Mouse (Mus musculus) testis, postnatal 10 days (tissue): ENCODE results near the gene Vsx1.

ENCODE experiments used
- DNase-seq: peaks from one replicate; pipeline ENCODE4 v3.0.0; 2021; ENCODE audit warnings: low spot score

The Vsx1 gene

DNA sequence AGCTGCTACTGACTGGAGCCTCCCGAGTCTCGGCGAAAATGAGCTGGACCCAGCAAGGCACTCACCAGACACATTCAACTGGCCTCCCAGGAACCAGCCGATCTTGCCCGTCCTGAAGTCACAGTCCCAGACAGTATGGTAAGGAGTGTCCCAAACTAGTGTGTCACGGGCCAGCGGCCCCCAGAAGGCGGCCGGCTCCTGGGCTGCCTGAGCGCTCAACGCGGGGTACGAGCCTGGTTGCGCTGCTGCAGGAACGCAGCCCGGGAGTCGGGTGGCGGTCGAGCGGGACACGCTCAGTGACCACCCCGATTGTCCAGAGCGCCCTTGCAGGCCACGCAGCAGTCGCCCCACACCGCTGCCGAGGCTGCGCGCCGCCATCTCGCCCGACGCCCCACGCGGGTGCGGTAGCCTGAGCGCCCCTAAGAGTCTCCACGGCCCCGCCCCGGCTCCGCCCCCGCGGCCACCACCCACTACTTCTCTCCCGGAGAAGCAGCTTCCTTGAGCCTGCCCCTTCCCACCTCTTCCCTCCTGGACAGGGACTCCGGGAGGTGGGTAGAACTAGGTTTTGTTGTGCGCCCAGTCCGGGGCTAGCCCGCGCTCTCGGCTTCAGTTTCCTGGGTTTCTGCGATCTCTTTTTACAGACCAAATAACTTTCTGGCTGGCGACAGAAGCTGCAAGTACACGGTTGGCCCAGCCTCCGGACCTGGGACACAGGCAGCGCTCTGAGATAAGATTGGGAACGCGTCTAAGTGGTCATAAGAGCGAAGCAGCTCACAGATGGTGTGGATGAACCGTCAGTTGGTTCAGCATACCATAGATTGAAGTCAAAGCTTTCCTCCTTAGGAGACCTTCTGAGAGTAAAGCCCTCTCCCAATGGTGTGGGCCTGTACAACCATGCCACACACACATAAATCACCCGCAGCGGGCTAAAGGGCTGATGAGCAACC is 21.1 kb downstream of the Vsx1 start, which contains the start of gene Acss1:
Gene Acss1, minus strand, starts transcription at position 681 of the 947 bp plus-strand sequence.
- peak; percentile 84 for DNase-seq

DNA sequence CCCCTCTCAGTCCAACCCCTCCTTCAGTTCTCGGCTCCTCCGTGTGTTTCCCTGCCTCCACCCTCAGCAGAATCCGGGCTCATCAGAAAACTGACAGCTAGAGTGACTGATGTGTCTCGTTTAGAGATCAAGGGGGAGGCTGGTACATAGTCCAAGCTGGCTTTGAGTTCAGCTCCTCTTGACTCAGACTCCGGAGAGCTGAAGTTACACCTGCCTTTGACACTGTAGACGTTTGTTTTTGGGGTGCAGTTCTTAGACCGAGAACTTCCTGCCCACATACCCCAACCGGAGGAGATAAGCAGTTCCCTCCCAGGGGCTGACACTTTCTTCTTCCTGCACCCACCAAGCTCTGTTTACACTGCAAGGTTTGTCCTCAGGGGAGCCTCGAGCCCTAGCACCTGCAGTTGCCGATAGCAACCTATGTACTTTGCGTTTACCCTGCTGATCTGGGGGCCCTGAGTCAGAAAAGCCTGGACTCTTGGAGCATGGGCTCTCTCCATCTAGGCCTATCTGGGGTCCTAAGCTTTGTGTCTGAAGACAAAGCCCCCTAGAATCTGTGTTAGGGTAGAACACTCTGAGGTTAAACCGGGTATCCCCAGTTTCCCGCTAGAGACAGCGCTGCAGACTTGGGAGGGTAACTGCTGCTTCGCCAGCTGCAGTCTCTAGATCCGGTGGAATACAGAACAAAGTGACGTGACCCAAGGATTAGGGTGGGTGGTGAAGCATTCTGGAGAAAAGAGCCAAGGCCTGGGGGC is 21.9 kb downstream of the Vsx1 start:
- no peak for DNase-seq

DNA sequence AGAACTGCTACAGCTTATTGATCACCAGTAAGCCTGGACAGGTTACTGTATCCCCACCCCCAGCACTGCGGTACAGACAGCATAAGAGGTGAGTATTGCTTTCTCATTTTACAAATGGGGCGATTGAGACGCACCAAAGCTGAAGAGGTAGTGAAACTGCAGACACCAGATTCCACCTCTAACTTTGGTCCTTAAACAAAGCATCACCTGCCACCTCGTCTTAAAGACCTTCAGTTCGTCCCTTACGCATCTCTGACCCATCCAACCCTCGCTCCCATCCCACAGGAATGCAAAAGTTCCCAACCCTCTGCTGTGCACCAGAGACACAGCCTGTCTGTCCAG is 22.5 kb downstream of the Vsx1 start:
- no peak for DNase-seq

DNA sequence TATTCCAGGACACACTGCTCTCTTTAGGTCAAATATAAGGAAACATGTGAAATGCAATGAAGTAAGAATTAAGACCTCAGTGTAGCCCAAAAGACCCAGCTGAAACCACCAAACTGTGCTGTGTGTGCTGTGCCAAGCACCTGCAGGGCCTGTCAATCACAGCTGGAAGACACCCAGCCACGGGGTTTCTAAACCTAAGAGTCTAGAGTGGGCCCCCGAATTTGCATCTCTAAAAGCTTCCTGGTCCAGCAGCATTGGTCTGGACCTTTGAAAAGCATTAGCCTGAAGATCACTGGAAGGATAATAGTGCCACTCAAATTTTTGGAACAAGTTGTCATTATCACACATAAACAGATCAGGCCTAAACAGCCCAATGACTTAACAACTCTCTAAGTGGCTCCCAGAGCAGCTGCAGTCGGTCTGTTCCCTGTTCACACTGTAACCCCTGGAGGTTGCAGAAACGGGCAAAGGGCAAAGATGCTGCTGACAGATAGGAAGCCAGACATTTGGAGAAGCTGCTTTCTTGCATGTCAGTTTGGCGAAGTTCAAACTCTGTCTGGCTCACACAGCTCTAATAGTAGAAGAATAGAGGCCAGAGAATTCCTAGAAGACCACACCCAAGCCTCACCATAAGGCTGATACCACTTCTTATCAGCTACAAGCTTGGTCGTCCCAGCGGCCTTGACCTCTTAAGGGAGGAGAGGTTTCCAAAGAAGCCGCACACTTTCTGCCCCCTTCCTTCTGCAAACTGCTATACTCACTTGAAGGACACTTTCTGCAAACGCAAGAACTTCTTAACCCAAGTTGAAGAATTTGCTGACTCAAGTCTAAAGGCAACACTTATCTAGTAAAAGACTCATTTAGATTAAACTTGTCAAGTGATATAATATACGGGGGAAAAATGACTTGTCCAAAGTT is 23.4 kb downstream of the Vsx1 start:
- DNase-seq: no peak

DNA sequence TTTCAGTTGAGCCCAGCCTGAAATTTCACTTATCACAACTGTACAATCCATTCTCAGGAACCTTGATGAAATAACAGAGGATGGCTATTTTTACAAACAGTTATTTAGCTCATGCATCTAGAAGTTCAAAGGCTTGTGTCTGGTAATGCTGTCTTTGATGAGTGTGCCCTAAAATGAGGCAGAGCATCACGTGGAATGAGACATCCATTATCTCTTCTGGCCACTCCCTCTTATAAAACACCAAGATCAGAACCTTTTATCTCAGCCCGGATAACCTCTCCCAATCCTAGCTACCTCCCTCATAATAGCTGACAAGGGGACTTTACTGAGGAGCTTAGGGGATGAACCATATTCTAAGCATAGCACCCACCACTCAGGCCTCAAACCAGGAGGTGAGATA is 24.2 kb downstream of the Vsx1 start:
- DNase-seq: no peak

DNA sequence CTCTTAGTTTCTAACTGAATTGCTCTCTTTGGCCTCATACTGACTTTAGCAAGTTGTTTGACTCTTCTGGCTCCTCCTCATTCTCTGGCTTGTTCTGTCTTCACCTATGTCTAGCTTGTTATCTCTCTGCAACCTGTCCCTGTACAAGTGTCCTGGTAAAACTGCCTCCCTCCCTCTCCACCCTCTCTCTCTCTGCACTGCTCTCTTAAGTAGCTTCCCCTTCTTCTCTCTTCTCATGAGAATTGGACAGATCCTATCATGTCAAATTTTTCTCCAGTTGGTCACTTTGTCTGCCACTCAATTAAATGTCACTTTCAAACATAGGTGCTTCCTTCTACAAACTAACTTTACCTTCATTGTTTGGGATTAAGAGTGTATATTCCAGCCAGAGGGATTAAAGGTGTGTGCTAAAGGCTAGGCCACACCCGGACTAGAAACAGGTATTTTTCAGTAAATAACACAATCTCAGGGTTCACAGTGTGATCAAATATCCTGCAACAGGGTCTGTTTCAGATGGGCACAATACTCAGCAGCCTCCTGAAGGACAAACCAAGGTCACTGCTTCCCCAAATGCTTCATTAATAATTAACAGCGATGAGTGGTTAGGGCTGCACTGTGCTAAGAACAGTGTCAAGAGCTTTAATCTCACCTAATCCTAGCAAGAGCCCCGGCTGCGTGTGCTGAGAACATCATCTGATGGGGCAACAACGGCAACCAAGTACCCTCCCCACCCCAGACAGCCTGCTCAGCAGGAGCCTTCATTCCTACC is 24.8 kb downstream of the Vsx1 start:
- DNase-seq: no peak

DNA sequence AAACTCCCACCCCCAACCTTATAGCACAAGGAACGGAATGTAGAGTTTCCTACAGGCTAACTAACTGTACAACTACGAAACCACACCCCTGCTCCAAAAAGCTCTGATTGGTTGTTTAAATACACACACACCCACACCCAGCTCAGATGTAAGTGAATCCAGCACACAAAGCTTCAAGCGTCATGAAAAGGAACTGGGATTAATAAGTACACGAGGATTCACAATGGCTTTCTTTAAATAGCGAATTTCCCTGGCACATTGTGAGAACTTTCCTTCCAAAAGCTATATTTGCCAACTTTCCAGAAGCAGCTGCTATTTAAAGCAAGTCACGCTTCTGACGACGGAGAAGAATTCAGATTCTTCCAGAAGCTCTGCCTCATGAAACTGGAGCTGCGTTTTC is 25.9 kb downstream of the Vsx1 start:
- DNase-seq: no peak

DNA sequence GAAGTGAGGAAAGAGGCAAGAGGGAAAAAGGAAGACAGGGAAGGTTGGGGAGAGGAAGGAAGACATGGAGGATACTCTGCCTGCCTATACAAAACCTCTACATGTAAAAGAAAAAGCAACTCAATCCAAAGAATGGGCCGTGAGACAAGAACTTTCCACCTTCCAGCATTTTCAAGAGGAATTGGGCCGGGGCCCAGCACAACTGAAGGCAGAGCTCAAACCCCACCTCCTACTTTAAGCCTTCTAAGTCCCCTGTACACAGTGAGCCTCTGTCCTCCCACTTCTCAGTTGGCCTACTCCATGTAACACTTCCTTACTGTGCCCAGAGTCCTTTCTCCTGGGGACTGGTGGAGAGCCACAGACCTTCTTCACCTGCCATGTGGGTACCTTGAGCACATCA is 27.2 kb downstream of the Vsx1 start:
- DNase-seq: no peak

DNA sequence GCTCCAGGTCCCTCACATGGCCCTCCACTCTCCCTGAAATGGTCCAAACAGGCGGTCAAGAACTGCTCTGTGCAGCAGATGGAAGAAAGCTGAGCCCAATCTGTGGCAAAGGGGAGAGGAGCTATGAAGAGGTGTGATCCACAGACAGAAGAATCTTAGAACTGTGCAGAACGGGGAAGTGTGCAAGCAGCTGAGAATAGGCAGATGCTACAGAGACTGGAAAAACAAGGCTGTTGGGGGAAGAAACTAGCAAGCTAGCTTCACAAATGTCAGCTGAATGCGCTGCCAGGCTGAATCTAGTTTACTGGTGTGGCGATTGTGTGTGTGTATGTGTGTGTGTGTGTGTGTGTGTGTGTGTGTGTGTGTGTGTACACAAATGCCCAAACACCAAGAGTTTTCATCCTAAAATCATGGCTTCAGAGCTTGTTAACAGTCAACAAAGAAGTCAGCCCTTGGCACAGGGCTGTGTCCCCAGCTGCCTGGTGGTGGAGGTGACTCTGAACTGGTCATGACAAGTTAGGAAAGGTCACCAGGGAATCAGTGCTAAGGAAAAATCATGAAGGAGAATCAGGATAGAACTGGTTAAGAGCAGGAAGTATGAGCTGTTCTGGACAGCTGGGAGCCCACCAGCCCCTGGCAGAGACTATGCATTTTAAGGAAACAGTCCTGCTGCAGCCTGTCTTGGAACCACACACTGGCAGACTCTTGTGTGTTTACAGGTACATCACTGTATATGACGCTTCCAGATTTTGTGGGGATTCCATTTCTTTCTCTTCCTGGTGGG is 28.3 kb downstream of the Vsx1 start:
- DNase-seq: no peak

DNA sequence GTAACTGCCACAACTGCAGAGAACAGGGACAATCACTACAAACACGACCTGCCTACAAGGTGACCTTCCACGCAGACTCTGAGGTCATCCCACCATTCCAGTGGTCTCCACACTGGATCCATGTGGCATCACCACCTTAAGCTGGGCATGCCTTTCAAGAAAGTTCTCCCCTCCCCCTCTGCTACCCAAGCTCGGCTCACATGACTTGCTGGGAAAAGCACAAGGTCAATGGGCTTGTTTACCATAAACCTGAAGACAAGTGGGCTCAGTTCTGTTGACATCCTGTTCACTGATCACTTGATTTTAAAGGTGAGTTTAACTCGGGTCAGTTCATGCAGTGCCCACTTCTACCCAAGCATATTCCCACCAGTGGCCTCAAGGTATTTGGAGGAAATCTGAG is 29.1 kb downstream of the Vsx1 start:
- no peak for DNase-seq

DNA sequence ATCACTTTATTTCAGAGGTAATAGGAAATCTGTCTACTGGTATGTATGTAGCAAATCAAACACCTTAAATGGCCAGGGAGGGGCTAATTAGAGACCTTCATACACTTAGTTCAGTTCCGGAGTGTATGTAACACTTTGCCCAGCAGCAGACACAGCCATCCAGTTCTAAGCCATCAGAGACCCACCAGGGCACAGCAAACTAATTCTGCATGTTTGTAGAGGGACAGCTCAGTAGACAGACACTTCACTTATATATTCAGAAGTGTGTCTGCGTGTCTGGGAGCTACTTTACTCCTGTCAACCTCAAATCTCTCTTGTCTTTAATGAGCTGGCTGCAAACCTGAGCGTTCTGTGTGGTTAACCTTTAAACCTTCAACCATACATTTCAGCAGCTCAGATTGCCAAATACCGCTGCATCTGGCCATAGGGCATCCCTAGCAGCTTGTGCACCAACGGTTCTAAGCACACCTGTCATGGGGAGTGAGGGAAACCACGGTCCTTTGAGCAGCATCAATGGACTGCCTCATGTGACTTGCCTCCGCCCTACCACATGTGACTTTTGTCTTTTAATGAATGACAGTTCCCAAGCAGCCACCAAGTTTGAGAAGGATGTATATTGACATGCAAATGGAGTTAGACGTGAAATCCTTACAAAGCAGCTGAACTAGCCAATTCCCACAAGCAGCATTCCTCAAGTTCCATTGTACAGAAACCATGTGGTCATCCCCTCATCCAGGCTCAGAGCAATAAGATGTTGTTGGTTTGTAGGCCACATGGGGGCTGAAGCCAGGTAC is 32.0 kb downstream of the Vsx1 start:
- DNase-seq: no peak

DNA sequence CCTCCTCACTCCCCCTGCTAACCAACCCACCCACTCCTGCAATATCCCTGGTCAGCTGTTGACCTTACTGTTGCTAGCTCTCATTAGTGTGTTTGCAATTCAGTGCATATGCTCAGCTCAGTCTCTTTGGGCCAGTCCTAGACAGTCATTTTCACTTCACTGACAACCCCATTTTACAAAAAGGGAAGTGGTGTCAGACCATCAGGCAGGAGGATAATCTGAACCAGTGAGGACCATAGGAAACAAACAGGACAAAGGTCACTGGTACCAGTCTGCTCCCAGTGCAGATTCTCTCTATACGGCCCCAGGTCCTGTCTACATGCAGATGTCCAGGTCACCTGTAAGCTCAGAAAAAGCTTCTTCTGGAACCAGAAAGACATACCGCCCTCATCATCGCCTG is 33.0 kb downstream of the Vsx1 start:
- DNase-seq: no peak

DNA sequence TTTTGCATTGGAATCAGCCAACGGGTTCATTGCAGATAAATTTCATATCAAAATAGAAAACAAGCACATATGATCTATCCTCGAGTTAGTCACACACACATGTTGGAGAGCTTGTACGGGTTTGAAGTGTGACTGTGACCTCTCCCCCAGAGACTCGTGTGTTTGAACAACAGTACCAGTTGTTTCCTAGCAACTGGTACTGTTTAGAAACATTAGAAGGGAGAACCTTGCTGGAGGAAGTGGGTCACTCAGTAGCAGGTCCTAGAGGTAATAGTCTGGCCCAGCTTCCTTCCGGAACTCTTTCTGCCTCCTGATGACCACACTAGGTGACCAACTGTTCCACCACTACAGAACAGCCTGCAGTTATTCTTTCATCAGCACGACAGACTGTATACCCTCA is 33.9 kb downstream of the Vsx1 start:
- DNase-seq: no peak

DNA sequence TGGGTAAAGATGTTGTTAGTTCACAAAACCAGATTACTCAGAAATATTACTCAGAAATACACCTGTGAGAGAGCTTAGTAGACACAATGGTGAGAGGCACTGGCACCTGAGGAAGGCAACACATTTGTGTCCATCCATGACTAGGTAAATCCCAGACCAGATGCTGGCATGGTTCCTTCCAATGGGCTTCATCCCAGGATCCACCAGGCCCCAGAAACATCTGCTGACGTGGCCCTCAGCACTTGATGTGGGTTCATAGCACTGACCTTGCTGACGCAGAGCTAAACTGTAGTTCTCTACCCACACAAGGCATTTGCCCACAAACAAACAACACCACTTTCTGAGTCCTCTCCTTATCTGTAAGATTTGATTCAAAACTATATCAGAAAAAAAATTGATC is 34.3 kb downstream of the Vsx1 start:
- DNase-seq: no peak

DNA sequence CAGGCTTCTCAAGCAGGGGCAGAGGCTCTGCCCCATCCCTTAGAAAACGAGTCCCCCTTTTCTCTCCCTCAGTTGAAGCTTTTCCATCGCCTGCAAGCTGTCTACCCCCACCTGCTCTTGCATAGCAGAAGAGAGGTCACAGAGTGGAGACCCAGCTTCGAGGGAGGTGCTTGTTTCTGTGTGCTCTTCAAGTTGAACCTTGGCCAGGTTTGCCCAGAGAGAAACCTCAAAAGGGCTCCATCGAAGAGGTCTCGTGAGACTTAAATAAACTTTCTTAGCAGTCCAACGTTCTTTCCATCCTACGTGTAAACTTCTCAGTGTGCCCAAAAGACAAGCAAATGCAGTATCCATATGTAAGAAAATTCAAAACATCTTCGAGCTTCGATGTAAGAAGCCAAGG is 37.8 kb downstream of the Vsx1 start:
- no peak for DNase-seq

DNA sequence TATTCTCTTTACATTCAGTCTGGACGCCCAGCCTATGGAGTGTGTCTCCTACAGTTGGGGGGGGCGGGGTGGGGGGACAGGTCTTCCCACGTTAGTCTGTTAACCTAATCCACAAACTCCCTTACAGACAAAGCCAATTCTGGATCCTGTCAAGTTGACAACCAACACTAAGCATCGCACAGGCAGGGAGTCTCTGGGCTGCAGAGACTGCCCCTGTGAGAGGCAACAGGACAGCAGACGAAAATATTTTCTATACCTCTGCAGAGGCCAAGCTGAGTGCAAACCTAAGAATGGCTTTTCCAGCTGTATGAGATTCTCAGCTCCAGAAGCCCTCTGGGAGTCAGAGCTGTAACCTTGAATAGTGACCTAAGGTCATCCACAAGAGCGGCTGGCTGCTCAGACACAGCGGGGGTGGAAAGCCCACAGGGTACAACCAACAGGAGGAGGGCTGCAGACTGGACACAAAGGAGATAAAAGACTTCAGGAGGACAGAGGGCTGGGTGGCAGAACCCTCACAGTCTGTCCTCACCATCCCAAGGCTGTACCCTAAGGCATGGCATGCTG is 38.6 kb downstream of the Vsx1 start:
- DNase-seq: no peak

DNA sequence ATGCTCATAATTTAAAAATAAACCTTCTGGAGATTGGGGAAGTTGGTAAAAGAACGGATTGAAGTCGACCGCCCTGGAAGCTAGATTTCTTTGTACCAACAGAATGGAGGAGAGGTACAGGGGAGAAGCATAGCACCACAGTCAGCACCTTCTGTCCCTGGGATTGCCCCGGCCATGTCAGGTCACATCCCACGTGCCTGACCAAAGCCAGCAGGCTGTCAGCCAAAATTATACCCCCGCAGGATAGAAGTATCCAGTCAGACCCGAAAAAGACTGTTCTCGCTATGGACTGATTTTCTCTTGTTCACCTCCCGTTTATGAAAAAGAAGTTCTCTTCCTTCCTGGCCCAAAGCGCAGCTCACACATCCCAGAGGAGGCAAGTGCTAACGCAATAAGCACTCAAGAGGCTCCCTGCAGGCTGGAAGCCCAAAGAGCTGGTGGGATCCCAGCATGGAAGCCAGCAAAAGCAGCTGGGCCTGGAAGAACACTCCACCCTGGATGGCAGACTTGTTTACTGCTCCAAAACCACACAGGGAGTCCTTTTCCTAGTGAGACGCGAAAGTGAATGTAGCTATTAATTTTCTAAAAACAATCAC is 40.8 kb downstream of the Vsx1 start:
- DNase-seq: peak; percentile 54

DNA sequence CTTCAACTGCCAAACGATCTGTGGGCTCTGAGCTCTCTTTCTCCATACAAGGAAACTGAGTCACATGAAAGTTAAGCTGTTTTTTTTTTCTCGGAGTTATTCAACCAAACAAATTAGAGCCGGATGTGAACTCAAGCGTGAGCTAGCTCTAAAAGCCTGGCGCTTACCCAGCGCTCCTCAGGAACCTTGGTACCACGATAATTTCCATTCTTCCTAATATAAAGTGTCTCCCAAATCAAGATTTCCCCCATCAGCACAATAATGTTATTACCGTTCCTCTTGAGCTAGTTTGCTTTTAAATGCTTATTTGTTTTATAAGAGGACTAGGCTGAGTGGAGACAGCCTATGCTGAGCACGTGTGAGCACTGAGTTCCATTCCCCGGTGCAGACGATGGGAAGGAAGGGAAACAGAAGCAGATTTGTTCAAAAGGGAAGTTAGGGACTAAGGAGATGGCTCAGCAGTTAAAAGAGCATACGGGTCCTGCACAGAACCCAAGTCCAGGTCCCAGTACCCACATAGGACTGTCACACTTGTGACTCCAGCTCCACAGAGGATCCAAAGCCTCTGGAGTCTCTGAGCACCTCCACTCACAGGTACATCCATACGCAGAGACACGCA is 41.4 kb downstream of the Vsx1 start:
- DNase-seq: no peak
